Mouse (Mus musculus): ENCODE data around the gene Tspan9. TPM values are rescaled to one million over a fixed set of nuclear protein-coding genes. Genes with fewer than 3 reads are reported as not detected.

Gene Tspan9
- total RNA-seq, 1 experiment = 161 TPM

GRCm38 (mm10) chr6:128142369-128143278, 770 bp downstream of the Tspan9 start:
- in situ Hi-C loops (cut with MboI; ENCODE audit: low sequenced_read_pairs in 2 of 2, unreplicated experiment in 2 of 2) = no loop called here
- Histone ChIP-seq H3K36me3 (ENCODE audit: control insufficient read depth, insufficient read depth, low read length, poor library complexity, severe bottlenecking) (no peaks in the 10 kb centered on the region), H3K9ac (ENCODE audit: insufficient read depth, low read depth, low read length, poor library complexity, severe bottlenecking) (peak overlapping the region; percentile 82), H3K27ac (ENCODE audit: insufficient read depth, low read depth, low read length, poor library complexity, severe bottlenecking) (peak overlapping the region; percentile 48; the same call in 1 of the 2 replicates), H3K4me1 (ENCODE audit: control insufficient read depth in 2 of 2, insufficient read depth in 2 of 2, low read length in 2 of 2, poor library complexity in 1 of 2) (peaks cover 2 to 14% of the 10 kb centered on the region in 2 experiments; a peak in 3 of 4 replicates), H3K4me3 (ENCODE audit: insufficient read depth in 1 of 2, low read depth in 1 of 2, low read length in 2 of 2, poor library complexity in 1 of 2, severe bottlenecking in 1 of 2) (peak overlapping the region; percentile 75 to 91), H3K9me3 (ENCODE audit: control insufficient read depth, insufficient read depth, low read depth, low read length) (no peaks in the 10 kb centered on the region)
- TF ChIP-seq ZC3H11A (IDR thresholded peaks at IDR 0.05; ENCODE audit: borderline replicate concordance, low read depth, low read length) (no peak), MAFK (IDR thresholded peaks at IDR 0.05; ENCODE audit: insufficient read depth, low read depth, low read length) (peak; percentile 87), HCFC1 (IDR thresholded peaks at IDR 0.05; ENCODE audit: borderline replicate concordance, insufficient read depth, low read length) (no peak), ZNF384 (IDR thresholded peaks at IDR 0.05; ENCODE audit: low read depth, low read length) (0 out of 2 replicates have a peak, but pooled peaks have one; percentile 50), CHD2 (IDR thresholded peaks at IDR 0.05; ENCODE audit: low read depth, low read length) (no peak)
- peak; percentile 76 for DNase-seq (ENCODE audit: low read depth, low spot score)

DNA sequence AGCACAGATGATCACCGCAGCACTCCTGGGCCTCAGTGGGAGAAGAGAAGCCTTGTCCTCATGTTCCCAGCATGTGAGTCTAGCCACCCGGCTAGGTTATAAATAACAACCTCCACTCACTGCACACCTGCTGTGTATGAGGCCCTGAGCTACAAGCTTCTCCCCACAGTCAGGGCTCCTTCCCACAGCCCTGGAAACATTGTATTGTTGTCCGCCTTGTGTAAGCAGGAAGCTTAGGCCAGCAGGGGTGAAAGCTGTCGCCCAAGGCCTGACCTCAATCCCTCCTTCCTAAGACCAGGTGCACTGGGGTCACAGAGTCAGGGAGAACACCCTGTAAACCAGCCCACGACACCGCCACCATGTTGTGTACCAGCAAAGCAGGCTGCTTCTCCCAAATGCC, 2.7 kb downstream of the Tspan9 start:
- Histone ChIP-seq H3K9ac (ENCODE audit: insufficient read depth, low read depth, low read length, poor library complexity, severe bottlenecking) (no peak overlapping the region), H3K27ac (ENCODE audit: insufficient read depth, low read depth, low read length, poor library complexity, severe bottlenecking) (no peak overlapping the region), H3K36me3 (ENCODE audit: control insufficient read depth, insufficient read depth, low read length, poor library complexity, severe bottlenecking) (no peaks in the 10 kb centered on the region), H3K4me1 (ENCODE audit: control insufficient read depth in 2 of 2, insufficient read depth in 2 of 2, low read length in 2 of 2, poor library complexity in 1 of 2) (peaks cover 2 to 17% of the 10 kb centered on the region in 2 experiments; a peak in 3 of 4 replicates), H3K4me3 (ENCODE audit: insufficient read depth in 1 of 2, low read depth in 1 of 2, low read length in 2 of 2, poor library complexity in 1 of 2, severe bottlenecking in 1 of 2) (no peak overlapping the region), H3K9me3 (ENCODE audit: control insufficient read depth, insufficient read depth, low read depth, low read length) (no peaks in the 10 kb centered on the region)
- TF ChIP-seq CHD2 (IDR thresholded peaks at IDR 0.05; ENCODE audit: low read depth, low read length) = no peak
- TF ChIP-seq MAFK (IDR thresholded peaks at IDR 0.05; ENCODE audit: insufficient read depth, low read depth, low read length) = no peak
- no peak for DNase-seq (ENCODE audit: low read depth, low spot score)
- in situ Hi-C loops (cut with MboI; ENCODE audit: low sequenced_read_pairs in 2 of 2, unreplicated experiment in 2 of 2) = no loop called here

GRCm38 (mm10) chr6:128137855-128138254, 5.5 kb downstream of the Tspan9 start:
- H3K27ac ChIP-seq (ENCODE audit: insufficient read depth, low read depth, low read length, poor library complexity, severe bottlenecking) = no peak overlapping the region
- no peak overlapping the region for H3K4me3 ChIP-seq (ENCODE audit: insufficient read depth in 1 of 2, low read depth in 1 of 2, low read length in 2 of 2, poor library complexity in 1 of 2, severe bottlenecking in 1 of 2)
- no peak for TF ChIP-seq HCFC1 (IDR thresholded peaks at IDR 0.05; ENCODE audit: borderline replicate concordance, insufficient read depth, low read length)
- H3K36me3 ChIP-seq (ENCODE audit: control insufficient read depth, insufficient read depth, low read length, poor library complexity, severe bottlenecking) = no peaks in the 10 kb centered on the region
- no peaks in the 10 kb centered on the region for H3K9me3 ChIP-seq (ENCODE audit: control insufficient read depth, insufficient read depth, low read depth, low read length)
- H3K9ac ChIP-seq (ENCODE audit: insufficient read depth, low read depth, low read length, poor library complexity, severe bottlenecking) = no peak overlapping the region
- in situ Hi-C loops (cut with MboI; ENCODE audit: low sequenced_read_pairs in 2 of 2, unreplicated experiment in 2 of 2) = no loop called here
- peaks cover 10 to 34% of the 10 kb centered on the region in 2 experiments for H3K4me1 ChIP-seq (ENCODE audit: control insufficient read depth in 2 of 2, insufficient read depth in 2 of 2, low read length in 2 of 2, poor library complexity in 1 of 2)
- no peak for DNase-seq (ENCODE audit: low read depth, low spot score)

GRCm38 (mm10) chr6:128136654-128137053, 6.7 kb downstream of the Tspan9 start:
- Histone ChIP-seq H3K4me1 (ENCODE audit: control insufficient read depth in 2 of 2, insufficient read depth in 2 of 2, low read length in 2 of 2, poor library complexity in 1 of 2) (peaks cover 8 to 40% of the 10 kb centered on the region in 2 experiments), H3K9ac (ENCODE audit: insufficient read depth, low read depth, low read length, poor library complexity, severe bottlenecking) (no peak overlapping the region), H3K27ac (ENCODE audit: insufficient read depth, low read depth, low read length, poor library complexity, severe bottlenecking) (no peak overlapping the region), H3K9me3 (ENCODE audit: control insufficient read depth, insufficient read depth, low read depth, low read length) (no peaks in the 10 kb centered on the region), H3K4me3 (ENCODE audit: insufficient read depth in 1 of 2, low read depth in 1 of 2, low read length in 2 of 2, poor library complexity in 1 of 2, severe bottlenecking in 1 of 2) (no peak overlapping the region), H3K36me3 (ENCODE audit: control insufficient read depth, insufficient read depth, low read length, poor library complexity, severe bottlenecking) (no peaks in the 10 kb centered on the region)
- no peak for TF ChIP-seq ZC3H11A (IDR thresholded peaks at IDR 0.05; ENCODE audit: borderline replicate concordance, low read depth, low read length)
- TF ChIP-seq HCFC1 (IDR thresholded peaks at IDR 0.05; ENCODE audit: borderline replicate concordance, insufficient read depth, low read length) = no peak
- no peak for TF ChIP-seq MAFK (IDR thresholded peaks at IDR 0.05; ENCODE audit: insufficient read depth, low read depth, low read length)
- no peak for DNase-seq (ENCODE audit: low read depth, low spot score)
- in situ Hi-C loops (cut with MboI; ENCODE audit: low sequenced_read_pairs in 2 of 2, unreplicated experiment in 2 of 2) = no loop called here

DNA sequence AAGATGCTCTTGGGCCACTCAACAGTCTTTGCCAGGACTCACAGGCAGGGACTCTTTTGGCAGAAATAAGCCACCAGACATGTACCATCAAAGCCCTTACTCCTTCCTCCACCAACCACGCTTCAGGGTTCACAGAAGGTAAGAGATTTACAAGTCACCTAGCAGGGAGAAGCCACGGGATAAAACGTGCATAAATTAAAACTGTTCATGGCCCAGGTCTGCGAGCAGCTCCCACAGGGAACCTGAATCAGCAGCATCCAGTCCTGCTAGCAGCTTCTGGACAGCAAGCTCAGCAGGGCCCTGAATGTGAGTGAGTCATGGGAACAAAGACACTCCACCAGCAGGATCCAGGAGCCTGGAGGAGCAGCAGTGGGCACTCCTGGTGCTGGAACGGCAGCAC, 7.9 kb downstream of the Tspan9 start:
- no peak for TF ChIP-seq MAFK (IDR thresholded peaks at IDR 0.05; ENCODE audit: insufficient read depth, low read depth, low read length)
- no peak for TF ChIP-seq ZC3H11A (IDR thresholded peaks at IDR 0.05; ENCODE audit: borderline replicate concordance, low read depth, low read length)
- TF ChIP-seq ZNF384 (IDR thresholded peaks at IDR 0.05; ENCODE audit: low read depth, low read length) = no peak
- no peak for TF ChIP-seq CHD2 (IDR thresholded peaks at IDR 0.05; ENCODE audit: low read depth, low read length)
- no peak for TF ChIP-seq HCFC1 (IDR thresholded peaks at IDR 0.05; ENCODE audit: borderline replicate concordance, insufficient read depth, low read length)
- H3K4me1 ChIP-seq (ENCODE audit: control insufficient read depth in 2 of 2, insufficient read depth in 2 of 2, low read length in 2 of 2, poor library complexity in 1 of 2) = peaks cover 8 to 38% of the 10 kb centered on the region in 2 experiments
- no peaks in the 10 kb centered on the region for H3K9me3 ChIP-seq (ENCODE audit: control insufficient read depth, insufficient read depth, low read depth, low read length)
- in situ Hi-C loops (cut with MboI; ENCODE audit: low sequenced_read_pairs in 2 of 2, unreplicated experiment in 2 of 2) = no loop called here
- DNase-seq (ENCODE audit: low read depth, low spot score) = no peak
- H3K9ac ChIP-seq (ENCODE audit: insufficient read depth, low read depth, low read length, poor library complexity, severe bottlenecking) = 0 out of 2 replicates have a peak overlapping the region, but pooled peaks have one; percentile 25
- H3K4me3 ChIP-seq (ENCODE audit: insufficient read depth in 1 of 2, low read depth in 1 of 2, low read length in 2 of 2, poor library complexity in 1 of 2, severe bottlenecking in 1 of 2) = no peak overlapping the region
- H3K36me3 ChIP-seq (ENCODE audit: control insufficient read depth, insufficient read depth, low read length, poor library complexity, severe bottlenecking) = no peaks in the 10 kb centered on the region
- H3K27ac ChIP-seq (ENCODE audit: insufficient read depth, low read depth, low read length, poor library complexity, severe bottlenecking) = no peak overlapping the region
